In the genomic region with DNA sequence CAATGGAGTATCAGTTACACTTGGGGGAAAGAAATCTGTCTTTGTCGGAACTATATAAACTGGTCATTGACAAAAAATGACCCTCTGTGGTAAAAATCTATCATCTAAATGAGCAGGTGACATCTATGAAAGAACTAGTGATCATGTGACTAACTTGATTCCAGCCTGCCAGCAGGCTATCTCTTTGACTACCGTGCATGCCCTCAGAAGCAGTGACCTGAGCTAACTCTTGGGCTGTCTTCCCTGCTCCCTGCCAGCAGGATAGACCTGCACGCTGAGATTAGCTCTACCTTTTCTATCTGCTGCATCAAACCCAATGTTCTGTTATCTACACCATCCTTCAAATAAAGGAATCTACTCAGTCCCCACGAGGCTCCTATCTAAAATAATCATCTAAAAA, we compare ENCODE assay signal across 25 mouse cellular contexts.
"Had no signal": no experiment of that assay in that cellular context is flagged by ENCODE, and none has a peak within 500 bp of the region (broad histone marks: within the 10 kb centered on the region; RNA-seq: fewer than 3 reads in every experiment).

No protein-coding gene starts in this region.

- ATAC-seq: hindbrain, postnatal 0 days; intestine, embryonic 16.5 days; liver, embryonic 12.5 days had no signal

- DNase-seq: gastrocnemius, postnatal 14 days; gastrocnemius, postnatal 36 days; heart, adult 11 months; heart, adult 2 months; heart, postnatal 14 days; heart, postnatal 36 days; kidney, adult 11 months; kidney, adult 9 months; kidney, postnatal 14 days; kidney, postnatal 36 days; liver had no signal

- H3K27ac ChIP-seq: heart, adult 2 months; heart, embryonic 13.5 days; heart, embryonic 15.5 days; hindbrain, embryonic 13.5 days; hindbrain, embryonic 15.5 days; hindbrain, postnatal 0 days; kidney, embryonic 15.5 days; kidney, postnatal 0 days; layer of hippocampus, adult 2 months; left cerebral cortex, adult 2 months; limb, embryonic 10.5 days; limb, embryonic 12.5 days; liver, embryonic 12.5 days had no signal

- H3K9ac ChIP-seq: heart, embryonic 13.5 days; heart, embryonic 15.5 days; hindbrain, embryonic 13.5 days; hindbrain, embryonic 15.5 days; kidney, embryonic 15.5 days; limb, embryonic 12.5 days; liver, embryonic 12.5 days had no signal

- H3K36me3 ChIP-seq: heart, embryonic 13.5 days; heart, embryonic 15.5 days; hindbrain, embryonic 13.5 days; hindbrain, embryonic 15.5 days; kidney, embryonic 15.5 days; limb, embryonic 10.5 days; limb, embryonic 12.5 days had no signal

- H3K9me3 ChIP-seq: heart, embryonic 13.5 days; heart, embryonic 15.5 days; hindbrain, embryonic 13.5 days; hindbrain, embryonic 15.5 days; kidney, embryonic 15.5 days; limb, embryonic 10.5 days; limb, embryonic 12.5 days; liver, embryonic 12.5 days had no signal

- H3K4me2 ChIP-seq: heart, embryonic 11.5 days; heart, embryonic 13.5 days; heart, embryonic 15.5 days; hindbrain, embryonic 13.5 days; hindbrain, embryonic 15.5 days; kidney, embryonic 15.5 days; limb, embryonic 12.5 days; liver, embryonic 12.5 days had no signal

- H3K4me3 ChIP-seq: heart, adult 2 months; heart, embryonic 13.5 days; heart, embryonic 15.5 days; hindbrain, embryonic 13.5 days; hindbrain, embryonic 15.5 days; kidney, embryonic 15.5 days; layer of hippocampus, adult 2 months; left cerebral cortex, adult 2 months; limb, embryonic 10.5 days; limb, embryonic 12.5 days; liver, embryonic 12.5 days had no signal

- H3K27me3 ChIP-seq: heart, embryonic 13.5 days; heart, embryonic 15.5 days; hindbrain, embryonic 13.5 days; hindbrain, embryonic 15.5 days; kidney, embryonic 15.5 days; limb, embryonic 12.5 days; liver, embryonic 12.5 days had no signal
